Mouse (Mus musculus) spleen, adult 10 weeks (tissue): Measurements from ENCODE around the gene Nelfa. TPM values are rescaled to one million over a fixed set of nuclear protein-coding genes. Genes with fewer than 3 reads are reported as not detected.

Experiments used
- polyA plus RNA-seq: library from polyadenylated mRNA; stranded (reverse); fragments of 350-450 nt; fragmentation: Illumina TruSeq; extraction: RNeasy Lipid Tissue Mini Kit (QIAGEN cat#74804); gene quantifications from one replicate; pipeline ENCODE4 v1.2.3, GENCODE M21; 2015; ENCODE audit warnings: low replicate concordance; ENCODE audit not compliant: insufficient read depth

Nelfa gene
- polyA plus RNA-seq: 18.3 TPM

DNA sequence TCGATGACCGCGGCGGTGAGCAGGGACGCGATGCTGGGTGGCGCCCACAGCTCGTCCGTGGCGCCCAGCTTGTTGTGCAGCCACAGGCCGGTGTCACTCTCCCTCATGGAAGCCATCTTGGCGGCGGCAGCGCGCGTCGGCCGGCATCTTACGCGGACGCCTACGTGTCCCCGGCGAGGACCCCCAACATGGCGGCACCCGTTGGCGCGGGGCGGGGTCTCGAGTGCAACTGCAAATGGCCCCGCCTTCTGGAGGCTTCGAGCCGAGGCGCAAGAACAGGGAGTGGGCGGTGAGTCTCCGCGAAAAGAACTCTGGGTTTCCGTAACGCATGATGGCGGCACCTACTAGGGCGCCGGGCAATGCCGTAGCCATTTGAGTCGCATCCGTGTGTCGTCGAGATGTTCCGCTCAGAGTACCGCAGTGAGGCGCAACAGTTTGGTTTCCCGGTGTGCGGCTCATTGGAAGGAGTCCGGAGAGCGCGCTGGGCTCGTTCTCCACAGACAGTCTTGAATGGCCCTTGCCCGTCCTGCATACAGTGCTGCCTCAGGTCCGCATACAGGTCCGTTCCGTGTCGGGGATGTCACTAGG lies at the start of gene Nelfa:
Gene Nelfa (minus strand): TSS at position 294 of the 588 bp plus-strand sequence.

DNA sequence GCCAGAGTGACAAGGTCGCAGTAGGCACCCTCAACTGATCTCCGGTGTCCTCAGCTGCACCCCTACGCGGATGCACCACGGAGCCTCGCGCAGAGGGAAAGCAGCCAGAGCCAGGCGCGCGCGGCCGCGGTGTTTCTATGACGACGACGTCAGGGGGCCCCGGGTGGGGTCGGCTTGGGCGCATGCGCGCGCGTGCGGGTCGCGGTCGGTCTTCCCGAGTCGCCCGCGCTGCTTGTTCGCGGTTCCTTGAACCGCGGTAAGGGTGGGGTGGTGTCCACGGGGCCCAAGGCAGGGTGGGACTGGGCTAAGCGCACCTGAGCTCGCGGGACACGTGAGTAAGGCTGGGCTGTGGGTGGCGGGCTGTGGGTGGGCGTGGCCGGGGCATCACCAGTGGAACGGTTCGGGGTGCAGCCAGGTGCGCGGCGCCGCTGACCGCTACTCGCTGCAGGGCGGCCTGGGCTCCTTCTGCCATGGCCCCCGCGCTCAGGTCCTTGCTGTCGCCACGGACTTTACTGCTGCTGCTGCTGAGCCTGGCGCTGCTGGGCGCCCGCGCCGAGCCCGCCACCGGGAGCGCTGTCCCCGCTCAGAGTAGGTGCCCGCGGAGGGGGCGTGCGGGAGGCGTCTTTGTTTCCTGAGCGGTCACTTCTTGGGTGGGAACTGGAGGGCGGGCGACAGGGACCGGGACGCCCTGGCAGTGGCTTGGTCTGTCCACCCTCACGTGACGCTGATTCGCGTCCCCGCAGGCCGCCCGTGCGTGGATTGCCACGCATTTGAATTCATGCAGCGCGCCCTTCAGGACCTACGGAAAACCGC lies 47.3 kb upstream of the Nelfa start, which contains the start of gene Gm1673:
Gene Gm1673 (plus strand): TSS at position 125 of the 813 bp plus-strand sequence.

Other genes starting within 250 kb of the Nelfa start
- gene Fgfr3, start 214.7 kb downstream of the Nelfa start, polyA plus RNA-seq: 9.2 TPM
- gene Letm1, start 153.6 kb downstream of the Nelfa start, polyA plus RNA-seq: 17.3 TPM
- gene Nsd2, start 115.7 kb downstream of the Nelfa start, polyA plus RNA-seq: 53.3 TPM
- not detected for gene Gm1673, start 47.0 kb upstream of the Nelfa start, polyA plus RNA-seq
- 1.1 TPM for gene Nat8l, start 59.6 kb upstream of the Nelfa start, polyA plus RNA-seq
- gene Poln, start 233.0 kb upstream of the Nelfa start, polyA plus RNA-seq: 1.8 TPM
- 58.6 TPM for gene Haus3, start 233.1 kb upstream of the Nelfa start, polyA plus RNA-seq